ENCODE assay signal across 9 mouse cellular contexts in genomic region chr11:90033442-90033841, GRCm38 (mm10). TPM values are rescaled to one million over a fixed set of nuclear protein-coding genes. Genes with fewer than 3 reads are reported as not detected.
DNase-seq lines count a peak whose midpoint lies in the region; ATAC-seq and TF ChIP-seq lines count a peak whose summit lies in the region.
"Had no signal": no experiment of that assay in that cellular context is flagged by ENCODE, and none has a peak within 500 bp of the region (broad histone marks: within the 10 kb centered on the region; RNA-seq: fewer than 3 reads in every experiment).

No protein-coding gene starts in this region.

- WGBS in heart, adult 2 months, result 28% methylated on average over 5 of the region's 5 CpGs
- 29% methylated on average over 5 of the region's 5 CpGs for WGBS in embryonic facial prominence, embryonic 12.5 days
- 37% methylated on average over 5 of the region's 5 CpGs for WGBS in hindbrain, embryonic 14.5 days
- 43% methylated on average over 5 of the region's 5 CpGs for whole genome bisulfite sequencing in midbrain, embryonic 16.5 days

- TF ChIP-seq EP300 in heart, adult 2 months (IDR thresholded peaks at IDR 0.05; ENCODE audit: insufficient read depth, low read depth, low read length), result no peak

- H3K9ac ChIP-seq in heart, adult 2 months (ENCODE audit: low read depth, low read length), result peak overlapping the region; percentile 61
- H3K9ac ChIP-seq in embryonic facial prominence, embryonic 12.5 days, result peak overlapping the region; percentile 27; the same call in 1 of the 2 replicates
- H3K9ac ChIP-seq in hindbrain, embryonic 14.5 days, result no peak overlapping the region
- H3K9ac ChIP-seq in midbrain, embryonic 16.5 days (ENCODE audit: low read depth, low read length), result no peak overlapping the region
- H3K9ac ChIP-seq: liver, embryonic 12.5 days had no signal

- 0 out of 2 replicates have a peak, but pooled peaks have one; percentile 7 for TF ChIP-seq CTCF in heart, adult 2 months (IDR thresholded peaks at IDR 0.05)

- peaks cover 4% of the 10 kb centered on the region for H3K4me1 ChIP-seq in heart, adult 2 months (ENCODE audit: control insufficient read depth, insufficient read depth, low read length)
- peaks cover 28% of the 10 kb centered on the region for H3K4me1 ChIP-seq in embryonic facial prominence, embryonic 12.5 days
- peaks cover 9% of the 10 kb centered on the region; the same call in 1 of the 2 replicates for H3K4me1 ChIP-seq in hindbrain, embryonic 14.5 days (replicated peaks; ENCODE audit: control insufficient read depth, insufficient read depth, low read length)
- peaks cover 14% of the 10 kb centered on the region for H3K4me1 ChIP-seq in midbrain, embryonic 16.5 days (ENCODE audit: control insufficient read depth, insufficient read depth, low read length)
- H3K4me1 ChIP-seq: liver, embryonic 12.5 days had no signal

- no peaks in the 10 kb centered on the region for H3K9me3 ChIP-seq in embryonic facial prominence, embryonic 12.5 days
- H3K9me3 ChIP-seq in hindbrain, embryonic 14.5 days (ENCODE audit: control insufficient read depth, low read length), result no peaks in the 10 kb centered on the region
- no peaks in the 10 kb centered on the region for H3K9me3 ChIP-seq in midbrain, embryonic 16.5 days (replicated peaks; ENCODE audit: control insufficient read depth, low read length, poor library complexity, severe bottlenecking)
- H3K9me3 ChIP-seq: liver, embryonic 12.5 days had no signal

- TF ChIP-seq POLR2A in heart, adult 2 months (IDR thresholded peaks at IDR 0.05; ENCODE audit: insufficient read depth, low read depth, low read length), result 0 out of 2 replicates have a peak, but pooled peaks have one; percentile 17

- no peaks in the 10 kb centered on the region for H3K79me2 ChIP-seq in heart, adult 2 months (replicated peaks; ENCODE audit: control insufficient read depth, insufficient read depth, low read length)

- ATAC-seq in embryonic facial prominence, embryonic 12.5 days (ENCODE audit: insufficient number of reproducible peaks, insufficient read depth, low FRiP score, low TSS enrichment), result no peak
- ATAC-seq in hindbrain, embryonic 14.5 days (ENCODE audit: low FRiP score), result no peak
- ATAC-seq in midbrain, embryonic 16.5 days, result no peak
- ATAC-seq in activated CD4-positive, CD25-positive, alpha-beta regulatory T cell, adult 4 months, result no peak
- ATAC-seq: liver, embryonic 12.5 days had no signal

- H3K27ac ChIP-seq in heart, adult 2 months, result peak overlapping the region; percentile 70
- no peak overlapping the region for H3K27ac ChIP-seq in embryonic facial prominence, embryonic 12.5 days
- H3K27ac ChIP-seq in hindbrain, embryonic 14.5 days, result no peak overlapping the region
- H3K27ac ChIP-seq in midbrain, embryonic 16.5 days (ENCODE audit: low read length), result no peak overlapping the region
- H3K27ac ChIP-seq: liver, embryonic 12.5 days had no signal

- peak overlapping the region; percentile 51 for H3K4me2 ChIP-seq in embryonic facial prominence, embryonic 12.5 days (replicated peaks)
- peak overlapping the region; percentile 33 for H3K4me2 ChIP-seq in hindbrain, embryonic 14.5 days (replicated peaks)
- peak overlapping the region; percentile 45 for H3K4me2 ChIP-seq in midbrain, embryonic 16.5 days (ENCODE audit: low read length)
- H3K4me2 ChIP-seq: liver, embryonic 12.5 days had no signal

- no peaks in the 10 kb centered on the region for H3K36me3 ChIP-seq in heart, adult 2 months (ENCODE audit: control insufficient read depth, insufficient read depth, low read length)
- peaks cover 19% of the 10 kb centered on the region for H3K36me3 ChIP-seq in embryonic facial prominence, embryonic 12.5 days
- H3K36me3 ChIP-seq in hindbrain, embryonic 14.5 days (replicated peaks; ENCODE audit: control insufficient read depth, insufficient read depth), result no peaks in the 10 kb centered on the region; the same call in 1 of the 2 replicates
- no peaks in the 10 kb centered on the region for H3K36me3 ChIP-seq in midbrain, embryonic 16.5 days (ENCODE audit: control insufficient read depth, insufficient read depth, low read length)
- H3K36me3 ChIP-seq: liver, embryonic 12.5 days had no signal

- DNase-seq in heart, adult 2 months, result no peak
- no peak for DNase-seq in heart, adult 9 months (ENCODE audit: low spot score in 2 of 2)
- no peak for DNase-seq in hindbrain, embryonic 14.5 days (ENCODE audit: low spot score)
- DNase-seq in adrenal gland, postnatal 14 days, result no peak
- no peak for DNase-seq in cerebellum, adult 9-11 months

- H3K27me3 ChIP-seq in heart, adult 2 months (ENCODE audit: control insufficient read depth, insufficient read depth, low read length), result no peaks in the 10 kb centered on the region
- peaks cover 5% of the 10 kb centered on the region; the same call in 1 of the 2 replicates for H3K27me3 ChIP-seq in embryonic facial prominence, embryonic 12.5 days
- H3K27me3 ChIP-seq in hindbrain, embryonic 14.5 days (ENCODE audit: control insufficient read depth, insufficient read depth, low read length), result peaks cover 15% of the 10 kb centered on the region
- H3K27me3 ChIP-seq in midbrain, embryonic 16.5 days (ENCODE audit: control insufficient read depth, insufficient read depth, low read depth, low read length), result peaks cover 12% of the 10 kb centered on the region

- intact Hi-C loops in heart, adult 2 months (cut with DNase I), result loop anchor here (10.0 kb wide), 2 partner anchors 61 to 221 kb away; no protein-coding TSS in a partner anchor

- H3K4me3 ChIP-seq in heart, adult 2 months, result peak overlapping the region; percentile 43
- peak overlapping the region; percentile 29 for H3K4me3 ChIP-seq in embryonic facial prominence, embryonic 12.5 days
- H3K4me3 ChIP-seq in hindbrain, embryonic 14.5 days (replicated peaks; ENCODE audit: low read length), result peak overlapping the region; percentile 2; the same call in 1 of the 2 replicates
- no peak overlapping the region for H3K4me3 ChIP-seq in midbrain, embryonic 16.5 days (ENCODE audit: low read depth, low read length)
- H3K4me3 ChIP-seq: liver, embryonic 12.5 days had no signal

RNA-seq across cellular contexts. Expression of gene Tmem100, which starts 3.3 kb away (rescaled TPM):
- total RNA-seq in heart, adult 2 months (2021), result 10 to 100 TPM; 14.7 to 18.3 TPM
- polyA plus RNA-seq in heart, adult 2 months (2012; rRNA removed), result 5.4 and 11.4 TPM in 2 replicates
- polyA plus RNA-seq in embryonic facial prominence, embryonic 12.5 days (2016; fragmentation: Nextera tagmentation; extraction: Ambion mirVana), result 25.9 and 27.5 TPM in 2 replicates
- 13.4 and 15.0 TPM in 2 replicates for polyA plus RNA-seq in hindbrain, embryonic 14.5 days (2014; fragmentation: Nextera tagmentation; extraction: Ambion mirVana)
- 8.6 and 12.9 TPM in 2 replicates for polyA plus RNA-seq in midbrain, embryonic 16.5 days (2015; fragmentation: Nextera tagmentation; extraction: Ambion mirVana)
- not detected for polyA plus RNA-seq in activated CD4-positive, CD25-positive, alpha-beta regulatory T cell, adult 4 months (2017; shearing (Covaris generic))
- total RNA-seq in adrenal gland, postnatal 14 days (2021), result 4.2 and 5.1 TPM in 2 replicates

RNA-seq across cellular contexts. Expression of gene Pctp, which starts 30.7 kb away (rescaled TPM):
- total RNA-seq in heart, adult 2 months (2021), result 1 to 10 TPM; 4.0 to 4.4 TPM
- polyA plus RNA-seq in heart, adult 2 months (2012; rRNA removed), result 2.2 and 3.1 TPM in 2 replicates
- 7.5 and 7.7 TPM in 2 replicates for polyA plus RNA-seq in embryonic facial prominence, embryonic 12.5 days (2016; fragmentation: Nextera tagmentation; extraction: Ambion mirVana)
- 0.73 and 1.6 TPM in 2 replicates for polyA plus RNA-seq in hindbrain, embryonic 14.5 days (2014; fragmentation: Nextera tagmentation; extraction: Ambion mirVana)
- 0.87 and 0.88 TPM in 2 replicates for polyA plus RNA-seq in midbrain, embryonic 16.5 days (2015; fragmentation: Nextera tagmentation; extraction: Ambion mirVana)
- polyA plus RNA-seq in activated CD4-positive, CD25-positive, alpha-beta regulatory T cell, adult 4 months (2017; shearing (Covaris generic)), result 1 to 10 TPM; 5.7 to 6.9 TPM
- total RNA-seq in adrenal gland, postnatal 14 days (2021), result 7.7 and 8.3 TPM in 2 replicates

Comparison
In these comparisons a context has a peak if more than half of its experiments do, and no peak if none do; other contexts are left out.
1. H3K9ac ChIP-seq: peak in heart, adult 2 months (single experiment) and embryonic facial prominence, embryonic 12.5 days (single experiment); none in hindbrain, embryonic 14.5 days (single experiment) and midbrain, embryonic 16.5 days (single experiment).
2. Peak in every context shown above with its lines, with median percentiles within 50 percentile points of each other: H3K4me2 ChIP-seq.